Mouse (Mus musculus): Measurements from ENCODE around the gene Uba52. TPM values are rescaled to one million over a fixed set of nuclear protein-coding genes. Genes with fewer than 3 reads are reported as not detected.
A peak's percentile ranks its signal among the peaks of the same experiment; 100 is the strongest.

The Uba52 gene
- total and polyA plus RNA-seq, 2 experiments from 2014 or later = 510 to 717 TPM

- H3K4me2 ChIP-seq (ENCODE audit: low read depth, low read length) = peak overlapping the region; percentile 97
- H3K27me3 ChIP-seq (ENCODE audit: insufficient read depth, low read length) = no peaks in the 10 kb centered on the region
- no peak for TF ChIP-seq CTCF (IDR thresholded peaks at IDR 0.05; ENCODE audit: low read depth)
- no peaks in the 10 kb centered on the region for H3K9me3 ChIP-seq (ENCODE audit: low read length)
- DNase-seq (ENCODE audit: low spot score) = no peak
- peak overlapping the region; percentile 87 for H3K9ac ChIP-seq (replicated peaks; ENCODE audit: low read length)
- H3K27ac ChIP-seq = no peak overlapping the region
- peaks cover 14% of the 10 kb centered on the region; the same call in 1 of the 2 replicates for H3K4me1 ChIP-seq (ENCODE audit: insufficient read depth, low read length)
- 48% methylated on average over 7 of the region's 7 CpGs for WGBS
- H3K36me3 ChIP-seq (ENCODE audit: insufficient read depth, low read length) = peaks cover 3% of the 10 kb centered on the region; the same call in 1 of the 2 replicates
- peak overlapping the region; percentile 82 for H3K4me3 ChIP-seq (ENCODE audit: low read length)
- ATAC-seq = no peak
These were observed 30.0 kb upstream of the Uba52 start for GRCm38 (mm10) chr8:70540507-70541071.

GRCm38 (mm10) chr8:70540013-70540506 lies 29.5 kb upstream of the Uba52 start:
- no peak for TF ChIP-seq CTCF (IDR thresholded peaks at IDR 0.05; ENCODE audit: low read depth)
- WGBS = 14% methylated on average over 4 of the region's 4 CpGs
- Histone ChIP-seq H3K4me3 (ENCODE audit: low read length) (peak overlapping the region; percentile 82), H3K27me3 (ENCODE audit: insufficient read depth, low read length) (no peaks in the 10 kb centered on the region), H3K9ac (replicated peaks; ENCODE audit: low read length) (peak overlapping the region; percentile 87), H3K9me3 (ENCODE audit: low read length) (no peaks in the 10 kb centered on the region), H3K4me1 (ENCODE audit: insufficient read depth, low read length) (peaks cover 14% of the 10 kb centered on the region; the same call in 1 of the 2 replicates), H3K4me2 (ENCODE audit: low read depth, low read length) (peak overlapping the region; percentile 97), H3K36me3 (ENCODE audit: insufficient read depth, low read length) (peaks cover 8% of the 10 kb centered on the region; the same call in 1 of the 2 replicates), H3K27ac (peak overlapping the region; percentile 90)
- ATAC-seq (no peak), DNase-seq (ENCODE audit: low spot score) (no peak)

- Histone ChIP-seq H3K4me2 (ENCODE audit: low read depth, low read length) (peak within 1 kb of the TSS; percentile 97), H3K4me1 (ENCODE audit: insufficient read depth, low read length) (peaks cover 14% of the 10 kb centered on the region; the same call in 1 of the 2 replicates), H3K36me3 (ENCODE audit: insufficient read depth, low read length) (peaks cover 16% of the 10 kb centered on the region), H3K9ac (replicated peaks; ENCODE audit: low read length) (peak within 1 kb of the TSS; percentile 87), H3K27ac (peak within 1 kb of the TSS; percentile 90), H3K27me3 (ENCODE audit: insufficient read depth, low read length) (no peaks in the 10 kb centered on the region), H3K4me3 (ENCODE audit: low read length) (peak within 1 kb of the TSS; percentile 82), H3K9me3 (ENCODE audit: low read length) (no peaks in the 10 kb centered on the region)
- ATAC-seq (peak; percentile 95), DNase-seq (ENCODE audit: low spot score) (peak; percentile 99)
- under 1% methylated on average over 57 of the region's 58 CpGs for WGBS
- no peak for TF ChIP-seq CTCF (IDR thresholded peaks at IDR 0.05; ENCODE audit: low read depth)
These were observed 28.6 kb upstream of the Uba52 start, which contains the start of gene Ell for GRCm38 (mm10) chr8:70539077-70539813. Gene Ell, plus strand, starts transcription at chr8:70539457.

GRCm38 (mm10) chr8:70538633-70539076 lies 28.1 kb upstream of the Uba52 start:
- H3K4me3 ChIP-seq (ENCODE audit: low read length) = peak overlapping the region; percentile 82
- H3K4me2 ChIP-seq (ENCODE audit: low read depth, low read length) = peak overlapping the region; percentile 97
- no peak for TF ChIP-seq CTCF (IDR thresholded peaks at IDR 0.05; ENCODE audit: low read depth)
- H3K9me3 ChIP-seq (ENCODE audit: low read length) = no peaks in the 10 kb centered on the region
- peak overlapping the region; percentile 87 for H3K9ac ChIP-seq (replicated peaks; ENCODE audit: low read length)
- DNase-seq (ENCODE audit: low spot score) = peak; percentile 100
- peak overlapping the region; percentile 90 for H3K27ac ChIP-seq
- no peaks in the 10 kb centered on the region for H3K27me3 ChIP-seq (ENCODE audit: insufficient read depth, low read length)
- peak; percentile 84 for ATAC-seq
- peaks cover 22% of the 10 kb centered on the region for H3K36me3 ChIP-seq (ENCODE audit: insufficient read depth, low read length)
- peaks cover 14% of the 10 kb centered on the region; the same call in 1 of the 2 replicates for H3K4me1 ChIP-seq (ENCODE audit: insufficient read depth, low read length)
- WGBS = under 1% methylated on average over 32 of the region's 32 CpGs

- peaks cover 14% of the 10 kb centered on the region; the same call in 1 of the 2 replicates for H3K4me1 ChIP-seq (ENCODE audit: insufficient read depth, low read length)
- no peak for TF ChIP-seq CTCF (IDR thresholded peaks at IDR 0.05; ENCODE audit: low read depth)
- H3K27ac ChIP-seq = peak overlapping the region; percentile 90
- H3K4me2 ChIP-seq (ENCODE audit: low read depth, low read length) = peak overlapping the region; percentile 97
- no peaks in the 10 kb centered on the region for H3K27me3 ChIP-seq (ENCODE audit: insufficient read depth, low read length)
- H3K9me3 ChIP-seq (ENCODE audit: low read length) = no peaks in the 10 kb centered on the region
- ATAC-seq = no peak
- H3K36me3 ChIP-seq (ENCODE audit: insufficient read depth, low read length) = peaks cover 22% of the 10 kb centered on the region
- DNase-seq (ENCODE audit: low spot score) = peak; percentile 58
- 17% methylated on average over 24 of the region's 24 CpGs for WGBS
- peak overlapping the region; percentile 82 for H3K4me3 ChIP-seq (ENCODE audit: low read length)
- peak overlapping the region; percentile 45 for H3K9ac ChIP-seq (replicated peaks; ENCODE audit: low read length)
These were observed 27.5 kb upstream of the Uba52 start for GRCm38 (mm10) chr8:70538024-70538579.

- Histone ChIP-seq H3K4me3 (ENCODE audit: low read length) (no peak overlapping the region), H3K27me3 (ENCODE audit: insufficient read depth, low read length) (no peaks in the 10 kb centered on the region), H3K4me2 (ENCODE audit: low read depth, low read length) (no peak overlapping the region), H3K27ac (no peak overlapping the region), H3K4me1 (ENCODE audit: insufficient read depth, low read length) (peaks cover 8% of the 10 kb centered on the region; the same call in 1 of the 2 replicates), H3K9me3 (ENCODE audit: low read length) (no peaks in the 10 kb centered on the region), H3K9ac (replicated peaks; ENCODE audit: low read length) (no peak overlapping the region), H3K36me3 (ENCODE audit: insufficient read depth, low read length) (peaks cover 39% of the 10 kb centered on the region)
- WGBS = 84% methylated on average over 2 of the region's 2 CpGs
- ATAC-seq = no peak
- DNase-seq (ENCODE audit: low spot score) = no peak
- no peak for TF ChIP-seq CTCF (IDR thresholded peaks at IDR 0.05; ENCODE audit: low read depth)
These were observed 25.1 kb upstream of the Uba52 start for GRCm38 (mm10) chr8:70535701-70536100.

Data from hindbrain, postnatal 0 days (tissue).